Mouse (Mus musculus): Measurements from ENCODE around the gene Macrod2. TPM values are rescaled to one million over a fixed set of nuclear protein-coding genes. Genes with fewer than 3 reads are reported as not detected.
A peak's percentile ranks its signal among the peaks of the same experiment; 100 is the strongest.

Gene Macrod2
- polyA plus RNA-seq, 1 experiment from 2014 or later = 31.1 TPM

DNA sequence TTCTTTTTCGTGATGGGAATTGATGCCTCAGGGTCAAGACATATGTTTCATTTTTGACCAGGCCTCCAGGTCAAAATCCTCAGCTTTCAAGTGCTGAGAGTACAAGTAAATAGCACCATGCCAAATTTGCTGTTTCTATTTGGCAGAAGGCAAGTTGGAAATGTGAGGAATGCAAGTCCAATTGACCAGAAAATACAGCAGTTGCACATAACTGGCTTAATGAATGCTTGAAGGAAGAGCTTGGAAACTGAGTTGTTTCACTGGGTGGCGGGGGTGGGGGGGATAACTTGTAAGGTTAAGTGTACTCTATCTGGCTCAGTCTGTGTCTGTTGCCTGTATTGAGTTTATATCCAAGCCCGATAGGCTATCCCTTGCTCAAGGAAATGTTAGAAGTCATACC lies 913.3 kb downstream of the Macrod2 start:
- DNase-seq (no peak), ATAC-seq (ENCODE audit: insufficient read depth) (no peak)
- no peaks in the 10 kb centered on the region for H3K4me1 ChIP-seq (ENCODE audit: insufficient read depth)
- no peak overlapping the region for H3K27ac ChIP-seq (ENCODE audit: low read depth)
- H3K9ac ChIP-seq = no peak overlapping the region
- H3K36me3 ChIP-seq (ENCODE audit: insufficient read depth) = no peaks in the 10 kb centered on the region
- no peak overlapping the region for H3K4me2 ChIP-seq
- H3K27me3 ChIP-seq (ENCODE audit: insufficient read depth, low read length) = no peaks in the 10 kb centered on the region
- WGBS = 82% methylated on average over 3 of the region's 3 CpGs
- H3K4me3 ChIP-seq (ENCODE audit: low read depth, low read length) = no peak overlapping the region
- no peak for TF ChIP-seq CTCF (IDR thresholded peaks at IDR 0.05; ENCODE audit: low read depth)
- H3K9me3 ChIP-seq (ENCODE audit: low read depth, low read length) = no peaks in the 10 kb centered on the region

DNA sequence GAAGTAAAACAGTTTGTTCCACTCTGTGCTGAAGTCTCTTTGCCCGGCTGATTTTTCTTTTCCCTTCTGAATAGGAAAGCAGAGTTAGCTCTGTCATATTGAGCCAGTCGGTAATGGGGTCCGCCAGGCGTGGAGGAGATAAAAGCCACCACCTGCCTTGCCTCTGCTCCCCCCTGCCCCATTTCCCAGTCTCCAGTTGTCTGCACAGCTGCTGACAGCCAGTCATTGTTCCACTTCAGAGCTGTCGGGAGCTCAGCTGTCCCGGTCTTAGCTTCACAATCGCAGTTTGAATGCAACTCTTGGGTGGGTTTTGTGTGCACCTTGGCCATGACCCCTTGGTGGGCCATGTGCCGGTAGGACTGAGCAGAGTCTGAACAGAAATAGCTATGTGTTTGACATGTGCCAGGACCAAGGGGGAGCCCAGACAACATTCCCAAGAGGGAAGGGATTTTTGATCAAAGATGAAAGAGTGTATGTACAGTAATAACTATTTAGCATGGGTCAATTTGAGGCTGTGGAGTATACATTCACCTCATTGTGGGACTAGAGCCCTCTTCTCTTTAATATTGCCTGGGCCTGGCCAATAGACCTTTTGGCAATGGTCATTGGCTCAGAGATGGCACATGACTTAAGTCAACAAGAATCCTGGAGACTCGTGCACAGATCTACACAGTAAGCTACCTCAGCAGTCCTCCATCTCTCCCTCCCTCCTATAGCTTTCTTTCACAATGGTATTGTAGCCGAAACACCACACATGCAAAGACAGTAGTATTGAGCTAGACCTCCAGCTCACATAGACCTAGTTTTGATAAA lies 917.2 kb downstream of the Macrod2 start:
- ATAC-seq (ENCODE audit: insufficient read depth) (no peak), DNase-seq (no peak)

DNA sequence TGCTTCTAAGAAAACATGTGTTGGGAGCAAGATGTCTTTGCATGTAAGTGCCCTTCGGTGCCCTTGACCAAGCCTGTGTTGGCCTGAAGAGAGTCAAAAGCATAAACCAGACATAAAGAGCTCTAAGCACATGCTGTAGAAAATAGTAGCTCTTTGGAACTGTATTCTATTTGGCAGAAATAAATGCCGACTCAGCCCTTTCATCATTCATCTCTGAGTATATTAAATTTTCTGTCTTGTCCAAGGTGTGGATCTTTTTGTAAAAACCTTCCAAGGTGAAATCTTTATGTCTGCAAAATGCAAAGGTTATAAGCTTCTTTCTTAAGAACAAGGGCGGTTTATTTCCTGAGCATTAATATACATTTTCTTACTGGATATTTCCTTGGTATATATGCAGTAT lies 920.2 kb downstream of the Macrod2 start:
- H3K9me3 ChIP-seq (ENCODE audit: low read depth, low read length) = no peaks in the 10 kb centered on the region
- no peaks in the 10 kb centered on the region for H3K4me1 ChIP-seq (ENCODE audit: insufficient read depth)
- DNase-seq (no peak), ATAC-seq (ENCODE audit: insufficient read depth) (no peak)
- no peak overlapping the region for H3K9ac ChIP-seq
- no peak overlapping the region for H3K27ac ChIP-seq (ENCODE audit: low read depth)
- no peaks in the 10 kb centered on the region for H3K27me3 ChIP-seq (ENCODE audit: insufficient read depth, low read length)
- no peak overlapping the region for H3K4me3 ChIP-seq (ENCODE audit: low read depth, low read length)
- H3K36me3 ChIP-seq (ENCODE audit: insufficient read depth) = no peaks in the 10 kb centered on the region
- WGBS = 91% methylated on average over 3 of the region's 3 CpGs
- H3K4me2 ChIP-seq = no peak overlapping the region
- TF ChIP-seq CTCF (IDR thresholded peaks at IDR 0.05; ENCODE audit: low read depth) = no peak

More for the DNA sequence above, 917.2 kb downstream of the Macrod2 start:
- Histone ChIP-seq H3K4me3 (ENCODE audit: low read depth, low read length) (no peak overlapping the region), H3K4me2 (no peak overlapping the region), H3K9ac (no peak overlapping the region), H3K36me3 (ENCODE audit: insufficient read depth) (no peaks in the 10 kb centered on the region), H3K27ac (ENCODE audit: low read depth) (no peak overlapping the region), H3K27me3 (ENCODE audit: insufficient read depth, low read length) (no peaks in the 10 kb centered on the region), H3K4me1 (ENCODE audit: insufficient read depth) (no peaks in the 10 kb centered on the region), H3K9me3 (ENCODE audit: low read depth, low read length) (no peaks in the 10 kb centered on the region)
- 55% methylated on average over 10 of the region's 10 CpGs for WGBS
- TF ChIP-seq CTCF (IDR thresholded peaks at IDR 0.05; ENCODE audit: low read depth) = no peak

DNA sequence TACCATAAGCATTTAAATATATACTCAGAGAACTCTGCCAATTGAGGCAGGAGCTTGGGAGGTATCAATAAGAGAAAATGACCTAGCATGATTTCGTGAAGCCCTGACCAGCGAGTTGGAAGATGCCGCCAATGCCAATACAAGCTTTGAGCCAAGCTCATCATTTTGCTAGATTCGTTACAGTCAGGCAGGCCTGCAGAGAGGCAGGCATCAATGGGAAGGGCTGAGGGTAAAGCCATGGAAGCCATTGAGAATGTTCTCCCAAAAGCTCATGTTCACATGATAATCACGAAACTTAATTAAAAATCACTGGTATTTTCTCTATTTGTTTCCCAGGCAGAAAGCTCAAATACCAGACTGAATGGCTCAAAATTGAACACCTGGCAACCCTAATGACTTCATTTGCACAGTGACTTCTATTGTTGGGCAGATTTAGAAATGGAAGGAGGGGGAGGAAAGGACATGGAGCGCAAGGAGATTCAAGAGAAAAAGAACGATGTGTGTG lies 928.9 kb downstream of the Macrod2 start:
- no peak for ATAC-seq (ENCODE audit: insufficient read depth)
- WGBS = 86% methylated on average over 7 of the region's 7 CpGs

DNA sequence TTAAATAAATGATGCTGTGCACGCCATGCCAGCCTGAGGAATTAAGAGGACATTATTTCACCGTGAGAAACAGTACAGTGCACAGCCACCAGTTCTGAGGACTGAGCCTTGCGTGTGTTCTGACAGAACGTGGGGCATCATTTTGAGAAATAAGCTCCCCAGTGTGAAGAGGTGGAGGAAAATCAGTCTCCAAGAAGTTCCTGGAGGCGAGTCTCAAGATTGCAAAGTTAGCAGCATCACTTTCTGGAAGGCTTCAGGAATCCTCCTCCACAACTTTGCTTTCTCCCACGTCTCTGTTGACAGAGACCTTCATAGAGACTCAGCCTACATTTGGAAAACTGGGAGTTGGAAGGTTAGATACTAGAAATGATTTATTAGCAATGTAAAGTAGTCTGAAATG lies 932.2 kb downstream of the Macrod2 start:
- 30% methylated on average over 6 of the region's 6 CpGs for WGBS

More for the DNA sequence above, 928.9 kb downstream of the Macrod2 start:
- Histone ChIP-seq H3K36me3 (ENCODE audit: insufficient read depth) (no peaks in the 10 kb centered on the region), H3K4me2 (no peak overlapping the region), H3K4me1 (ENCODE audit: insufficient read depth) (no peaks in the 10 kb centered on the region), H3K27ac (ENCODE audit: low read depth) (no peak overlapping the region), H3K4me3 (ENCODE audit: low read depth, low read length) (no peak overlapping the region), H3K27me3 (ENCODE audit: insufficient read depth, low read length) (no peaks in the 10 kb centered on the region), H3K9ac (no peak overlapping the region), H3K9me3 (ENCODE audit: low read depth, low read length) (no peaks in the 10 kb centered on the region)
- TF ChIP-seq CTCF (IDR thresholded peaks at IDR 0.05; ENCODE audit: low read depth) = no peak
- no peak for DNase-seq

DNA sequence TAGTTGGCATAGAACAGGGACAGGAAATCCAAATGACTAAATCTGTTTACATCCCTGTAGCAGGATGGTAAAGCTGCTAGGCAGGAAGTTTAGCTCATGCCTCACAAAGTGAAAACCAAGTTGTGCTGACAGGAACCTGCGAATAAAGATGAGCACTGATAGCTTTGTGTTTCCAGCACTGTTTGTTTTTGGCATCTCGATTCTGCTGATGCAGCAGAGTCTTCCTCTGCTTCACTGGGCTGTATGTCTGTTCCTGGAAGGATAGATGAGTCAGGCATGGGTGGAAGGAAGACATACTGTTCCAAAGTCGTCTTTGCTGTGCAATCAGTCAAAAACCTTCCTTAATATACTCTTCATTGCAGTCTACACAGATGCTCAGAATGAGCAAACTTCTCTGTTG lies 942.6 kb downstream of the Macrod2 start:
- Histone ChIP-seq H3K27ac (ENCODE audit: low read depth) (no peak overlapping the region), H3K9me3 (ENCODE audit: low read depth, low read length) (no peaks in the 10 kb centered on the region), H3K9ac (no peak overlapping the region), H3K4me3 (ENCODE audit: low read depth, low read length) (no peak overlapping the region), H3K27me3 (ENCODE audit: insufficient read depth, low read length) (no peaks in the 10 kb centered on the region), H3K4me2 (no peak overlapping the region), H3K36me3 (ENCODE audit: insufficient read depth) (no peaks in the 10 kb centered on the region), H3K4me1 (ENCODE audit: insufficient read depth) (no peaks in the 10 kb centered on the region)
- TF ChIP-seq CTCF (IDR thresholded peaks at IDR 0.05; ENCODE audit: low read depth) = no peak
- DNase-seq = peak; percentile 9
- ATAC-seq (ENCODE audit: insufficient read depth) = no peak
- whole genome bisulfite sequencing = 62% methylated on average over 3 of the region's 3 CpGs

More for the DNA sequence above, 932.2 kb downstream of the Macrod2 start:
- no peak for DNase-seq
- Histone ChIP-seq H3K9ac (no peak overlapping the region), H3K4me3 (ENCODE audit: low read depth, low read length) (no peak overlapping the region), H3K36me3 (ENCODE audit: insufficient read depth) (no peaks in the 10 kb centered on the region), H3K4me2 (no peak overlapping the region), H3K9me3 (ENCODE audit: low read depth, low read length) (no peaks in the 10 kb centered on the region), H3K4me1 (ENCODE audit: insufficient read depth) (no peaks in the 10 kb centered on the region), H3K27me3 (ENCODE audit: insufficient read depth, low read length) (no peaks in the 10 kb centered on the region), H3K27ac (ENCODE audit: low read depth) (no peak overlapping the region)
- no peak for ATAC-seq (ENCODE audit: insufficient read depth)
- no peak for TF ChIP-seq CTCF (IDR thresholded peaks at IDR 0.05; ENCODE audit: low read depth)

DNA sequence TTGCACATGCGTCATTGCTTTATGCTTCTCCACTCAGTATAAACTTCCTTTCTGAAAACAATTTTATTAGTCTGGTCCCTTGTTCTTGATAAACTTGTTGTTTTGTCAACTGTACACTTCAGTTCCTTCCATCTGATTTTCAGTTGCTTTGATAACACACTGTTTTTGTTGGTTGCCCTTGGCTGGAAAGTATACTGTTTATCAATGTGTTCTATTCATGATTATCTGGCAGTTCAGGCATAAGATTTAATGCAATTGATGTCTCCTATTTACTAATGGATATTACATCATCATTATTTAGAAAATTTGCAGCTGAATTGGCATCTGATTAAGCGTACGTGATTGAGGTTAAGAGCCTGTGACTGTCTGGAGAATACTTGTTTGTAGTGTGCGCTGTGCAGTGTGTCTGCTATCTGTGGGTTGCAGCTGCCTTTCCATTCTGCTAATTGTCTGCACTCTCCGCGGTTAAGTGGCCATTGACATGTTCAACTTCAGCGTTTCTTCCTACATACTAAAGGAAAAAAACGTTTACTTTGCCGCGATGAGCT lies 949.0 kb downstream of the Macrod2 start:
- Histone ChIP-seq H3K27ac (ENCODE audit: low read depth) (no peak overlapping the region), H3K4me3 (ENCODE audit: low read depth, low read length) (no peak overlapping the region), H3K4me1 (ENCODE audit: insufficient read depth) (no peaks in the 10 kb centered on the region), H3K9me3 (ENCODE audit: low read depth, low read length) (no peaks in the 10 kb centered on the region), H3K9ac (no peak overlapping the region), H3K27me3 (ENCODE audit: insufficient read depth, low read length) (no peaks in the 10 kb centered on the region), H3K4me2 (no peak overlapping the region), H3K36me3 (ENCODE audit: insufficient read depth) (no peaks in the 10 kb centered on the region)
- no peak; the same call in 1 of the 2 replicates for ATAC-seq (ENCODE audit: insufficient read depth)
- WGBS = 42% methylated on average over 10 of the region's 10 CpGs
- no peak for TF ChIP-seq CTCF (IDR thresholded peaks at IDR 0.05; ENCODE audit: low read depth)
- DNase-seq = peak; percentile 21
